Mouse (Mus musculus): ENCODE measurements around the gene Alox5ap. TPM values are rescaled to one million over a fixed set of nuclear protein-coding genes. Genes with fewer than 3 reads are reported as not detected.
A peak's percentile ranks its signal among the peaks of the same experiment; 100 is the strongest.

The Alox5ap gene
- total RNA-seq (2021), result 10 to 100 TPM; 22.0 to 26.3 TPM
- long read RNA-seq, experiment 1, partial matches to known transcripts, result 0 of 3 reads
- long read RNA-seq, experiment 1, other reads (novel, unspliced or antisense), result 0 of 3 reads
- long read RNA-seq, experiment 2, transcript Alox5ap-201 (5 exons, 1,251 nt), result major isoform, 5 of 7 reads
- long read RNA-seq, experiment 2, partial matches to known transcripts, result 1 of 7 reads
- long read RNA-seq, experiment 2, other reads (novel, unspliced or antisense), result 0 of 7 reads

- no peak for DNase-seq (ENCODE audit: low spot score in 2 of 2)
Observed at GRCm38 (mm10) chr5:149264405-149264804, at the start of gene Alox5ap. TSS of gene Alox5ap (plus strand) at chr5:149264767.

- no peak for DNase-seq (ENCODE audit: low spot score in 2 of 2)
Observed at GRCm38 (mm10) chr5:149215540-149215939, 49.0 kb upstream of the Alox5ap start.

DNA sequence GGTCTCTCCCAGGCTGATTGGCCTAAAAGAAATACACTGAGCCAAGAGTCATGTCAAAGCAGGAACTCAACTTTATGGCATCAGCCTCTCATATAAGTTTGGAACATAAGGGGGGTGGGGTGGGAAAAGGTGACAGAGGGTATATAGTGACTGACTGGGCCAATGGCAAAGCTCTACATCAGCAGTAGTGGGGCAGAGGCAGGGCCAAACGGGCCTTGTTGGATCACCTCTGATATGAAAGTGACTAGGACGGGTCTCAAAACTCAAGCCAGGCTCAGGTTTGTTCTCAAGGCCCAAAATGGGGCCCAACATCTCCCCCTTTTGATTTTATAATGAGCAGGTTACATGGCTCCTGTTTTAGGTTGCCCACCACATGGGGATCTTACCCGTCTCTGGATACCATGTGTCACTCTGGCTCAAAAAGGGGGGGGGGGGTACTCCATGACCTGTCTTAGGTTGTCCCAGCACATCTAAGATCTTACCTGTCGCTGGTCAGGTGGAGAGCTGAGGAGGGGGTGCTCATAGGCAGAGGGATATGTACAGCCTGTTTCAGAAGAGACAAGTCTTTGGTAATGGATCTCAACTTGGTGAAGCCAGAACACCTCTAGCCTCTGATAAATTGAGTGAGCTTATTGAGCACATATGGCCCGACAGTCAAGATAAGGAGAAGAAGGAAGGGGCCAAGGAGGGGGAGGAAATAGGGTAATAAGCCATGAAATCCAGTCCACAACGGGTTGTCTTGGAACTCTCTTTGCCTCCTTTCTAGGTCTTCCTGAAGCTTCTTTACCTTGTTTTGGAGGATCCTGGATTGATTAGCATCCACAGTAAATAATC, 46.8 kb upstream of the Alox5ap start:
- DNase-seq (ENCODE audit: low spot score in 2 of 2), result no peak

- DNase-seq (ENCODE audit: low spot score in 2 of 2), result no peak
Observed at GRCm38 (mm10) chr5:149219493-149219892, 45.1 kb upstream of the Alox5ap start.

DNA sequence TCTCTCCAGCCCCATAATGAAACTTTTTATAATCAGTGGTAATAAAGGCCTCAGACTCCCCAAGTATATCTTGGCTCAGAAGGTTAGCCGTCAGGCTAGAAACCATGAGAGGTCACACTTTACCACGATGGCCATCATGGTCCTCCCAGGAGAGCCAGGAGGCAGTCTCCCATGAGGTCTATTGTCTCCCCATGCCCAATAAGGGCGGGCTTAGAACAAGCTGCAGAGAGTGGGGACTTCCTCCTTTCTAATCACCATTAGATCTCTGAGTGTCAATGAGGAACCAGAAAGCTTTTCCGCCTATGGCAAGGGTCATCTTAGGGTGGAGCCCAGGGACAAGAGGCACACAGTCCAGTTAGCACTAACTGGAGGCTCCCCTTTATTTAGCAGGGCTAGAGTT, 43.2 kb upstream of the Alox5ap start:
- DNase-seq (ENCODE audit: low spot score in 2 of 2), result no peak

- no peak for DNase-seq (ENCODE audit: low spot score in 2 of 2)
Observed at GRCm38 (mm10) chr5:149224666-149225065, 39.9 kb upstream of the Alox5ap start.

DNA sequence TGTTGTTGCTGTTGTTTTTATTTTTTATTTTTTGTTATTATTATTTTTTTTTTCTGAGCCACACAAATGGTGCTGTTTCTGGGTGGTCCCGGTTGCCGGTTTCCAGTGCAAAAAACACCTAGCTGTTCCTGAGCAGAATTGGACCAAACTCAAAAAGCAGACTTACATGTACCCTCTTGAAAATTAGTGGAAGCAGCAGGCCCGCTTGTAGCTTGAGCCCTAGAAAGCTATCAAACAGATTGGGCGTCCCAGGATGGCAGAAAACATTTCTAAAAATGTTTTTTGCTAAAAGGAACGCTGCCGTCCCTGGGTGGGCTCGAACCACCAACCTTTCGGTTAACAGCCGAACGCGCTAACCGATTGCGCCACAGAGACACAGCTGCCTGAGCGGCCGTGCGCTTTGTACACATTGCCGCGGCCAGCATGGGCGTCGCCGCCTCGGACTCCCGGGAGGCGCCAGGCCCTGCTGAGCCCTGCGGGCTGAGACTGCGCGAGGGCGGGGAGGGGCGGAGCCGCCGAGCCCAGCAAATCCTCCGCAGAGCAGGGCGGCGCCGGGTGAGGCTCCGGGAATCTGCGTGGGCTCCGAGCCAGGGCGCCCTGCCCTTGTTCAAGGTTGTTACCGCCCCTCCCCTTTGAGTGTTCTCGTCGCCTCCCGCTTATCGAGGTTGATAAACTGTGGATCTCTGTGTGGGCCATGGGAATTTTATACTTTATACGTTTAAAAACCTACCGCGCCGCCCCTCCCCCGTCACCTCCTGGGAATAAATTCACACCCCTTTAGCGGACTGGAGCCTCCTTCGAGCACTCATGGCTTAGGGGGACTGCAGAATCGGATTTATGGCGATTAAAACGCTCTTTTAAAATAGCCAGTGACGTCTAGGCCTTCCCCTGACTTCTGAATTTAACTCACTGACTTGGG, 35.6 kb upstream of the Alox5ap start:
- peak; percentile 100 for DNase-seq (ENCODE audit: low spot score in 2 of 2)

GRCm38 (mm10) chr5:149229619-149230339, 34.8 kb upstream of the Alox5ap start:
- DNase-seq (ENCODE audit: low spot score in 2 of 2), result no peak

DNA sequence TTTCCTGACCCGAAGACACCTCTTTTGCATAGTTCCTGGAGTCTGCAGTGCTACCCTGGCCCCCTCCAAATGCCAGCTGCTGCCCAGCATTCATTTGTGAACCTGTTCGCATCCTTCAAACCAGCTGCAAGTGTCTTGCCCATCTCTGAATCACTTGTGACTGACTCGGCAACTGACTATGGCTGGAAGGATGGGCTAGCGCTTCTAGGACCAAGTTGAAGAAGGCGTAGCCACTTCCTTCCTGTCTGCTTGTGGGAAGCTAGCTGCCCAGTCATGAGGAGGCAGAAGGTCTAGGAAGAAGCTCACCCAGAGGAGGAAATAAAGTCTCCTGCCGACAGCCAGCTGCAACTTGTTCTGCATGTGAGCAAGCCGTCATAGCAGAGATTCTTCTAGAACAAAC, 29.6 kb upstream of the Alox5ap start:
- DNase-seq (ENCODE audit: low spot score in 2 of 2), result no peak

GRCm38 (mm10) chr5:149237221-149237950, 27.2 kb upstream of the Alox5ap start:
- no peak for DNase-seq (ENCODE audit: low spot score in 2 of 2)

DNA sequence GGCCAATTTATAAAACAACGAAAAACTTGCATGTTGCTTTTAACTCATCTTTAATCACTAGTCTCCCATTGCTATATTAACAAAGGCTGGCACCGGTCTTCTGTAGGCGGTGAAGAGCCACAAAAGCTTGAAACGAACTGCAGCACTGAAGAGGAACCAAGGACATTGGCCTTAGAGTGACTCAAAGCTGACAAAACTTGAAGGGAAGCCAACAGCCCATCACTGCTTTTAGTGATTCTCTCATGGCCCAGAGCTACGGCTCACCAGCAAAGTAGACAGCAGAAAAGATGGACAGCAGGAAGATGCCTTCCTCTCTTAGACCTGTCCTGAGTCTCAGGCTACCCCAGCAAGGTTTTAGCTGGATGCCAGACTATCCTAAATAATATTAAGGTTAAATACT, 22.1 kb upstream of the Alox5ap start:
- no peak for DNase-seq (ENCODE audit: low spot score in 2 of 2)

GRCm38 (mm10) chr5:149243053-149243452, 21.5 kb upstream of the Alox5ap start:
- no peak for DNase-seq (ENCODE audit: low spot score in 2 of 2)

DNA sequence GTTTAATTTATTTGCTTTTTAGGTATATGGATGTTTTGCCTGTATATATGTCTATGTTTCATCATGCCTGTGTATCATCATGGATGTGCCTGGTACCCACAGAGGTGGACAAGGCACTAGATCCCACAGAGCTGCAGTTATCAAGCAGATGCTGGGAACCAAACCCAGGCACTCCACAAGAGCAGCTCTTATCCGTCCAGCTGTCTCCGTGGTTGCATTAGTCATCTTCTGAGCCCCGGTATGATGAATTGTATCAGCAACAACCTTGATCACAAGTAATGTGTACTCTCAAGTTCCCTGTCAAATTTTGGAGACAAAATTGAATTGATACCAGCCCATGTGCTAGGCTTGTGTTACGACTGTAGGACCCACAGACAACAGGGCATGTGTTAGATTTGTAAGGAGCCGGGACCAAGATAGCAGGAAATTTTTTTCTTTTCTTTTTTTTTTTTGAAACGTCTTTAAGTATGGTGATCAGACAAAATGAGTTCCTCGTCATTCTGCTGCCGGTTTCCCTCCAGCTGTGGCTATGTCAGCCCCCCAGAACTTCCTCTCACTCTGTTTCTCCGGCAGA, 19.1 kb upstream of the Alox5ap start:
- DNase-seq (ENCODE audit: low spot score in 2 of 2), result no peak

- DNase-seq (ENCODE audit: low spot score in 2 of 2), result no peak
Observed at GRCm38 (mm10) chr5:149245965-149246470, 18.5 kb upstream of the Alox5ap start.

- DNase-seq (ENCODE audit: low spot score in 2 of 2), result no peak
Observed at GRCm38 (mm10) chr5:149247047-149247904, 17.3 kb upstream of the Alox5ap start.

DNA sequence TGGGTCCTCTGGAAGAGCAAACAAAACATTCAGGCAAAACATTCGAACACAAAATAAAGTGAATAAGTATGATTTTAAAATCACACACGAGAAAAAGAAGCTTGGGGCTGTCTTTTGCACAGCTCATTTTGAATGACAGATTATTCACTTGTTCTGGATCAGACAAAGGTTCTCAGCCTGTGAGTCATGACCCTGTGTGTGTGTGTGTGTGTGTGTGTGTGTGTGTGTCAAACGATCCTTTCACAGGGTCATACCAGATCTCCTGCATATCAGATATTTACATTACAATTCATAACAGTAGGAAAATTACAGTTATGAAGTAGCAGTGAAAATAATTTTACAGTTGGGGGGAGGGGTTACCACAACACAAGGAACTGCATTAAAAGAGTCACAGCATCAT, 12.3 kb upstream of the Alox5ap start:
- no peak for DNase-seq (ENCODE audit: low spot score in 2 of 2)

DNA sequence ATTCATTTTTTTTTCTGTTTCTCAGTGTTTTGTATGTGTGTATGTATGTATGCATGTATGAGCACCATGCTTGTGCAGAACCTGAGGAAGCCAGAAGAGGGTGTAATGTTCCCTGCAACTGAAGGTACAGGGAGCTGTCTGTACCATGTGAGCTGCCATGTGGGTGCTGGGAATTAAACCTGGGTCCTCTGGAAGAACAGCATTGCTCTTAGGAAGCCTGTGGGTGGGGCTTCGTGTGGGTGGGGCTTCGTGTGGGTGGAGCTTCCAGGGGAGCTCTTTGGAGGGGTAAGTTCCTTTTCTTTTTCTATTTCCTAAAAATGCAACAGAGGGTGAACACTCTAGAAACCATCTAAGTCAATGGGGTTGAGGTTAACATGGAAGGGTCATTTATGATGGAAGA, 11.1 kb upstream of the Alox5ap start:
- DNase-seq (ENCODE audit: low spot score in 2 of 2), result no peak

- DNase-seq (ENCODE audit: low spot score in 2 of 2), result no peak
Observed at GRCm38 (mm10) chr5:149255522-149255921, 9.0 kb upstream of the Alox5ap start.
